In genomic region chr4:58268897-58269542, GRCm38 (mm10) we compare ENCODE assay signal across 22 mouse cellular contexts. TPM values are rescaled to one million over a fixed set of nuclear protein-coding genes. Genes with fewer than 3 reads are reported as not detected.
"Had no signal": no experiment of that assay in that cellular context is flagged by ENCODE, and none has a peak within 500 bp of the region (broad histone marks: within the 10 kb centered on the region; RNA-seq: fewer than 3 reads in every experiment).

No protein-coding gene starts in this region.

- H3K27ac ChIP-seq: kidney, postnatal 0 days; layer of hippocampus, adult 2 months; liver, embryonic 15.5 days; lung, embryonic 15.5 days; midbrain, embryonic 10.5 days; midbrain, embryonic 13.5 days; neural tube, embryonic 12.5 days; neural tube, embryonic 15.5 days had no signal

- H3K4me1 ChIP-seq: liver, embryonic 15.5 days; midbrain, embryonic 13.5 days; neural tube, embryonic 12.5 days had no signal

- H3K4me3 ChIP-seq: layer of hippocampus, adult 2 months; liver, embryonic 15.5 days; lung, embryonic 15.5 days; megakaryocyte, embryonic 14.5 days; midbrain, embryonic 10.5 days; midbrain, embryonic 13.5 days; neural tube, embryonic 12.5 days; neural tube, embryonic 15.5 days had no signal

- ATAC-seq: midbrain, embryonic 13.5 days; midbrain, embryonic 16.5 days had no signal

- H3K4me2 ChIP-seq: liver, embryonic 15.5 days; lung, embryonic 15.5 days; midbrain, embryonic 13.5 days; neural tube, embryonic 12.5 days; neural tube, embryonic 15.5 days had no signal

- H3K9ac ChIP-seq: liver, embryonic 15.5 days; lung, embryonic 15.5 days; midbrain, embryonic 13.5 days; neural tube, embryonic 12.5 days; neural tube, embryonic 15.5 days had no signal

- H3K9me3 ChIP-seq: liver, embryonic 15.5 days; lung, embryonic 15.5 days; megakaryocyte, embryonic 14.5 days; midbrain, embryonic 10.5 days; midbrain, embryonic 13.5 days; neural tube, embryonic 12.5 days; neural tube, embryonic 15.5 days had no signal

- H3K36me3 ChIP-seq: liver, embryonic 15.5 days; lung, embryonic 15.5 days; midbrain, embryonic 10.5 days; midbrain, embryonic 13.5 days; neural tube, embryonic 12.5 days; neural tube, embryonic 15.5 days had no signal

- H3K27me3 ChIP-seq: liver, embryonic 15.5 days; lung, embryonic 15.5 days; megakaryocyte, embryonic 14.5 days; midbrain, embryonic 13.5 days; neural tube, embryonic 12.5 days; neural tube, embryonic 15.5 days had no signal

- DNase-seq: kidney, adult 2 months; kidney, postnatal 25 days; layer of hippocampus, adult 9-11 months; lung, adult 18-20 months; lung, postnatal 10 days; lung, postnatal 36 days; right cerebral cortex, adult 18-20 months; right cerebral cortex, postnatal 14 days; right cerebral cortex, postnatal 4 days; thymus, postnatal 25 days had no signal

RNA-seq across cellular contexts. Expression of gene Musk, which starts 16.7 kb away (rescaled TPM):
- total RNA-seq: liver, adult 2 months; monocyte, adult 5-6 weeks had no signal
- polyA plus RNA-seq: liver, adult 2 months; midbrain, embryonic 13.5 days had no signal
